Mouse (Mus musculus) heart, adult 9 months (tissue): Measurements from ENCODE around the gene Tmod4.
"Not testable (repeated sequence)": the region's sequence is repeated elsewhere in the genome, so short reads cannot be mapped to it uniquely, and the experiment has no call there.

Experiments
- DNase-seq, 2 experiments: peaks; one replicate each; pipeline ENCODE4 v3.0.0; 2022; ENCODE audit warnings: low spot score in 2 of 2

Gene Tmod4

DNA sequence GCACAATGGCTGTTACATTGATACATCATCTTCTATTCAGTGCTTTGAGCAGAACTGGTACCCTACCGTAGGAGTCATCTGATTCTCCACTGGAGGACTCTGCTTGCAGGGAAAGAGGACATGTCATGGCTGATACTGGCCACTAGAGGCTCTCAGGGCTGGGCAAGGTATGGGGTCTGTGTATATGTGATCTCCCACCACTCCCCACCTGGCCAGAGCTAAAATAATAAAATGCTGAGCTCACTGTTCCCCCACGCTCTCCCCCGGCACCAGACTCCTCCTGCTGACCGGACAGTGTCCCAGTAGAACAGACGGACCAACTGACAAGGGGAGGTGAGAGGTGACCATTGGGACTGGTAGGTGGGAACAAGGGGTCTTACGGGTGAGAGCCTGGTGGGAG, at the start of gene Tmod4:
Tmod4 (plus strand) TSS at position 231 of the 400 bp plus-strand sequence.
- no peak for DNase-seq

DNA sequence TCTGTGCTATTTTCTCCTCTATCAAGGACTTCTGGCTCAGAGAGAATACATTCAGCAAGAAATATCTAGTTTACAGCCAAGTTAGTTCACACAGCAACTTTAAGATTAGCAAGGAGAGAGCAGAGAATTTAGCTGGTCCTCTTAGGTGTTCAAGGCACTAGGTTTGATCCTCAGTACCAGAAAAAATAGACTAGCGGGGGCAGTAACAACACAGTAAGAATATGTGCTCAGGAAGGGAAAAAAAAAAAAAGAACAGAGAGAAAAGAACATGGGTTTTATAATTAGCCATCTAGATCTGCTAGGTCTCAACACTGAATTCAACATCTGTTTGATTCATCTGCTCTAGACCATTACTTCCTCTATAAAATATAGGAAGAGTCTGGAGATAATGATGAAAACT, 36.2 kb upstream of the Tmod4 start:
- DNase-seq = no peak

DNA sequence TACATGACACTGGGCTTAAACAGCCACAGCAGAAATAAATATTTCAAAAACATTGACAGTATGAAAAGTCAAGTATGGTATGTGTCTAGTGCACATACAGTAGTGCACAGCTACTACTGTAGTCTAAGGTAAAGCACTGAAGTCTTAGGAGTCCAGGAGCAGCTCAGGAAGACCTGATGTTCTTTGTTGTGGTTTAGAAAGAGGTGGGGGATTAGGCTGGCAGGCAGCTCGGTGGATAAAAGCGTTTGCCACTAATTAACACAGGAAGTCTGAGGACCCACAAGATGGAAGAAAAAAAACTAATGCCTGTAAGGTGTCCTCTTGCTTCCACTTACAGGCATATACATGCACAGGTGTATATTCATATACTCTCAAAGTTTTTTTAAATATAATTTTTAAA, 23.4 kb upstream of the Tmod4 start:
- no peak for DNase-seq

DNA sequence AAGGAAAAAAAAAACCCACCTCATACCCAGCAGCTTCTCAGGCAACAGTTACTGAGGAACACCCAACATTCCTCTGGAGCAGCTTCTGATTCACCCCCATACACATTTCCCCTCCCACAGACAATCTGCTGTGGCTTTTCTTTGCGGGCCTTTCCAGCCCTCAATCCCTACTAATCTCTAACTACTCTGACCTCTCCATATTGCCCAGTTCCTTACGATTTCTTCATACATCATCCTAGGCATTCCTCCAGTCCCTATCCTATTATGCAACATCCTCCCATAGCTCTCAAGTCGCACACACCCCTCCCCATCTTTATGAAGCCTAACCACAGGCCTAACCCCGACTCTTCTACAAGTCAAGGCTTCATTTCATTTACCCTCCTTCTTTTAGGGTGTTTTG, 19.2 kb upstream of the Tmod4 start:
- no peak for DNase-seq

DNA sequence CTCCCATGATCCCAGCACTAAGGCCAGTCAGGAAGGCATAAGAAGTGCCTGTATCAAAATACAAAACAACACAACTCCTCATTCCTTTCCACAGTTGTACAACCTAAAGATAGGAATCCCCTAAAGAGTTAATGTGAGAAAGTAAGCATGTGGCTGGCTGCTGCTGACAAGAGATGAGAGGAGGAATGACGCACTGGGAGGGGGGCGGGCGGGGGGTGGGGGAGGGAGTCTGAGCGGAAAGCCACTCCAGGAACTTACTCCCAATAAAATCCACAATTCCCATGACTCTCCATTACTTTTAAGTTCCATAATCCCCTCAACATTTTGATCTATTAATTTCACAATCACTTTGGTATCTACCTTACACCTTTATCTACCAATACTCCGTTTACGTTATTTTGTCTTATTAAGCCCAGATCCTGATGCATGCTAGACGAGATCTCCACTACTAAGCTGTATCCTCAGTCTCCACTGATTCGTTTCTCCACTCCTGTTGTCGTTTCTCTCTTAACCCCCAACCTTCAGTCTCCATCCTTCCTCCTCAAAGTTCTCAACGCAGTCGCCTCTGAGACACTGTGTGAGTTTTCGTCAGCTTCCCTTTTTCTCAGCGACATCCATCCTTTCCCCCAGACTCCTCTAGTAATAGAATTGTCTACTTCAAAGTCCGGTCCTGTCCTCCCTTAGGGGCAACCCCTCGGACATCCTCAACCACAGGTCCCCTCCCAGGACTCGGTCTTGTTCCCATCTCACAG, 18.5 kb upstream of the Tmod4 start:
- no peak for DNase-seq

GRCm38 (mm10) chr3:95106338-95107117, 17.7 kb upstream of the Tmod4 start, which contains the start of gene Pip5k1a:
Gene Pip5k1a (minus strand): TSS chr3:95106930.
- DNase-seq = peak; percentile 96 to 98

DNA sequence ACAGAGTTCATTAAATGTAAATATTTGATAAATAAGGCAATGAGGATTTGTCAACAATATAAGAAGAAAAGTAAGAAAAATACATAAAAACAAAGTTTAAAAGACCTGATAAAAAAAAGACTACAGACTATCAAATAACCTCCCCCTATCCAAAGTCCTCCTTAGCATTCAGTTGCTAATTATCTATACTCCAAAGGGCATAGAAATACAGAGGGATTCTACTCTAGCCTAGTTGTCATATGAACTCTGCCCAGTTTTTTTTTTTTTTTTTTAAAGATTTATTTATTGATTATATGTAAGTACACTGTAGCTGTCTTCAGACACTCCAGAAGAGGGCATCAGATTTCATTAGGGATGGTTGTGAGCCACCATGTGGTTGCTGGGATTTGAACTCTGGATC, 17.0 kb upstream of the Tmod4 start:
- DNase-seq = not testable (repeated sequence)

- no peak for DNase-seq
These were observed 16.4 kb upstream of the Tmod4 start for GRCm38 (mm10) chr3:95107898-95108297.

DNA sequence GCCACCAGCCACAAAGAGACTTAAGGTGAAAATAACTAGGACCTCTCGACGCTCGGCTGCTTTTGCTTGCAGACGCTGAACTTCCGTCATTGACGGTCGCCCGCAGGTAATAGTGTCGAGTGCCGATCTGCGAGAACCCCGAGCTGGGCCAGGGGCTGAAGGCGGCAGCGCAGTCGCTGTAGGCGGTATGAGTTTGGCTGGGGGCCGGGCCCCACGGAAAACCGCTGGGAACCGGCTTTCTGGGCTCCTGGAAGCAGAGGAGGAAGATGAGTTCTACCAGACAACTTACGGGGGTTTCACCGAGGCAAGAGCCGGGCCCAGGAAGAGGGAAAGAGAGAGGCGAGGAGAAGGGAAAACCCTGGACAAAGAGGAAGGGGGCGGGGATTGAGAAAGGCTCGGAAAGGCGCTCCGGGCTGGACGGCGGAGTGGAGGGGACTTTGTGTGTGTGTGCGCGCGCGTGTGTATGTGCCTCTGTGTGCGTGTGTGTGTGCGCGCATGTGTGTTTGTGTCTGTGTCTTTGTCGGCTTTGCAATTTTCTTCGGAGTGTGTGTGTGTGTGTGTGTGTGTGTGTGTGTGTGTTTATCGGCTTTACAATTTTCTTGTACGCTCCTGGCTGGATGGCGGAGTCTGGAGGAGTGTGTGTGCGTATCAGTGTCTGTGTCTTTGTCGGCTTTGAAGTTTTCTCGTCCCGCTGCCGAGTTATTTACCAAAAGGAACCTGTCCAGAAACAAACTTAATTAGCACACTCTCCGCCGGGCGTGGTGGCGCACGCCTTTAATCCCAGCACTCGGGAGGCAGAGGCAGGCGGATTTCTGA, 13.2 kb upstream of the Tmod4 start, which contains the start of gene Vps72:
Vps72 (plus strand) TSS at position 112 of the 816 bp plus-strand sequence.
- peak; percentile 87 to 90 for DNase-seq

DNA sequence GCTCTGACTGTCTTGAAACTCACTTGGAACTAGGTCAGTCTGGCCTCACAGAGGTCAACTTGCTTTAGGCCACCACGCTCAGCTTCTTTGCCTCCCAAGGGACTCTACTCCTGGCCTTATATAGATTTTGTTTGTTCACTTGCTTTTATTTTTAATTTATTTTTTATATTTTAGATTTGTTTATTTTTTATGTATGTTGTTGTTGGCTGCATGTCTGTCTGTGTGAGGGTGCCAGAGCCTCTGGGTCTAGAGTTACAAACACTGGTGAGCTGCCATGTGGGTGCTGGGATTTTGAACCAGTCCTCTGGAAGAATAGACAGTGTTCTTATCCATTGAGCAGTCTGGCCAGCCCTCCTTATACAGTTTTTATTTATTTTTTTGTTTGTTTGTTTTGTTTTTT, 11.5 kb upstream of the Tmod4 start:
- no peak for DNase-seq

DNA sequence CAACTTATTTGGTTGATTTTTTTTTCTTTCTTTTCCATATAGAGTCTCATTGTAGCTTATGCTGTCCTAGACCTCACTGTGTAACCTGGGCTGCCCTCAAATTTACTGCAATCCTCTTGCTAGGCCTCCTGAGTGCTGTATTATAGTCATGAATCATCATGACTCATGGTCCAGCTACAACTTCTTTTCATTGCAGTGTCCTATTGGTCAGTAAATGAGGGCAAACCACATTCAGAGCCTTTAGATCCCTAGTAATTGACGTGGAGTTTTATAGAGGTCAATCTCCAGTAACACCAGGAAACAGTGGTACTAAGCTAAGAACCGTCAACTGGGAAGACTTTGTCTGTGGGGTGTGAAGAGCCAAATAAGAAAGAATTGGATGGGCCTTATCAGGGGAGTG, 6.5 kb upstream of the Tmod4 start:
- DNase-seq = no peak

GRCm38 (mm10) chr3:95121580-95121979, 2.7 kb upstream of the Tmod4 start:
- no peak for DNase-seq

DNA sequence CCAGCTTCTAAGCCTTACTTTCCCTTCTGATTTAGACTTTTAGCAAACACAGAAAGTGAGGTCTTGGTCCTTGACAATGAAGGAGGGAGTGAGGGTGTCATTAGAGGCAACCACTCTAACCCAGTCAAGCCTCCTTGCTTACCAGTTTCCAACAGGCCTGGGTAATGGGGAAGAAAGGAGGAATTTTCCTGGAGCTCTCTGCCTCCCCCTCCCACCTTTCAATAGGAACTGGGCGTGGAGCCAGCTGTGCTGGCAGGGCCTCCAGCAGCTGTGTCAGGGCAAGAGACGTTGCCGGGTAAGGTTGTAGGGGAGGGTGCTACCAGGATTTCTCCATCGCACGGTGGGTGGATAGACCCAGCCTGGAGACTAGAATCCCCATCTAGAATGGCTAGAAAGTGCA, 696 bp downstream of the Tmod4 start:
- peak in 1 of 2 experiments; percentile 43 for DNase-seq

- peak in 1 of 2 experiments; percentile 63 for DNase-seq
These were observed 5.0 kb downstream of the Tmod4 start for GRCm38 (mm10) chr3:95129226-95129651.

GRCm38 (mm10) chr3:95130081-95130480, 5.8 kb downstream of the Tmod4 start:
- no peak for DNase-seq

- DNase-seq = not testable (repeated sequence)
These were observed 8.1 kb downstream of the Tmod4 start for GRCm38 (mm10) chr3:95132389-95132788.

- DNase-seq = no peak
These were observed 8.9 kb downstream of the Tmod4 start for GRCm38 (mm10) chr3:95133176-95133575.

DNA sequence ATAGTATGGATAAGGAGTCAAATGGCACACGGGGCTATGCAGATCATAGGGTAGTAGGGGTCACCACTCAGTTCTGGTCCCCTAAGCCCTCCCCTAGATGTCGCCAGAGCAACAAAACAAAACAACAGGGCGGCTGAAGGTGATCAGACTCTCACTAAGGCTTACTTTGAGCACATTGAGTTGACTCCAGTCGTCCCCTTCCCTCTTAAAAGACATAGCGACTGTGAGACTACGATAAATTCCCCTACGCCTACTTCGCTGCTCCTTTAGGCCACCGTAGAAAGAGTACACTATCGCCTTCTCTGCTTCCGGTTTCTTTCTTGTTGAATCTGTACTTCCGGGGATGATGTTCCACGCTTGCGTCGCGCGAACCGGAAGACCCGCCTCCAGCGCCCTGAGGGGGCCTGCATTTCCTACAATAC, 9.4 kb downstream of the Tmod4 start, which contains the start of the genes Scnm1 and Lysmd1:
Scnm1 (minus strand) TSS at position 332 of the 422 bp plus-strand sequence.
Lysmd1 (plus strand) TSS at position 409 of the 422 bp plus-strand sequence.
- peak; percentile 93 to 94 for DNase-seq

DNA sequence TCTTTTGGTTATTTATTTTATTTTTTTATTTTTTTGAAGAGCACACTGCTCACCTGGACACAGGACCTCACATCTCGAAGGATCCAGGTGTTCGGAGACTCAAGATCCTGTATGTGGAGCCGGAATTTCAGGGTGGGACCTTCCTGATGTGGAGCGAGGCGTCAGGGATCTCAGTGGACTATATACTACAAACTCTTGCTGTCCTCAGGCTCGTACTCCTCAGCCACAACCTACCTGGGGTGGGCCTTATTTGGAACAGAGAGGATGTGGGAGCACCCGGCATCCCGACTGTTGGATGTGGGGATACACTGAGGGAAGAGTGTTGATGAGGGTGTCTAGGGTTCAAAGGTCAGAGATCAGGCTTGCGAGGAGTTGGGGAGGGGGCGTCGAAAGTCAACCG, 9.9 kb downstream of the Tmod4 start:
- DNase-seq = not testable (repeated sequence)

GRCm38 (mm10) chr3:95135023-95135422, 10.7 kb downstream of the Tmod4 start:
- DNase-seq = peak in 1 of 2 experiments; percentile 52

DNA sequence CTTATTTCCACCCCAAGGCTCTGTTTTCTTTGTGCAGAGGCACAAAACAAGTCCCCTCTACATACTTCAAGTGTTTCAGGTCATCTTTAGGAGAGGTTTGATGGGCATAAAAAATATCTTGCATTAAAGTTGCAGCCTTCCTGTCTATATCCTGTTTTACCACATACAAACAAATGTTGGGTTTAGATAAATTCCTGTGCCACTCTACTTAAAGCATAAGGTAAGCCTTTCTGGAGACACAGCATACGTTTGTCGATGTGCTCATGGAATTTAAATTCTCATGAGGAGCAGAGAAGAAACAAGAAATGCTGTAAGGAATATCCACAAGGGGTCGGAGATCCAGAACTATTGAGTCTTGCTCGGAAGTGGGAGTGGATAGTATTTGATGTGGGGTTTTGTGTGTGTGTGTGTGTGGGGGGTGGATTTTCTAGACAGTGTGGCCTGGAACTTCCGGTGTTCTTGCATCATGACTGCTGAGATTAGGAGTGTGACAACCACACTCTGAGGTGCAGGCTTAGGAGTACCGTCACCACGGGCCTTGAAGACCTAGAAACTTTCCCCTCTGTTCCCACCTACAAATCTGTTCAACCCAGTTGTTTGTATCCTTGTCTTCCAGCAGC, 11.3 kb downstream of the Tmod4 start:
- no peak for DNase-seq
